Mouse (Mus musculus) bone marrow, adult 2 months (tissue): ENCODE data around the gene Sgms1. TPM values are rescaled to one million over a fixed set of nuclear protein-coding genes. Genes with fewer than 3 reads are reported as not detected.

Source experiments
- H3K27ac ChIP-seq: fragments of 200-500 bp; 2 replicates; pipeline ENCODE4 v1.5.1; 2012; ENCODE audit warnings: low read depth, mild to moderate bottlenecking, control low read depth, inconsistent platforms, low read length; ENCODE audit not compliant: control insufficient read depth, poor library complexity, insufficient read depth
- H3K4me1 ChIP-seq: fragments of 200-500 bp; 2 replicates; pipeline ENCODE4 v1.6.1; 2011; ENCODE audit warnings: low read length; ENCODE audit not compliant: control insufficient read depth, insufficient read depth
- H3K4me3 ChIP-seq: fragments of 200-500 bp; replicated peaks from 2 replicates; pipeline ENCODE3; 2011; ENCODE audit warnings: mild to moderate bottlenecking, low read depth, low read length, control low read depth; ENCODE audit not compliant: control insufficient read depth
- CTCF ChIP-seq: fragments of 200-500 bp; IDR thresholded peaks from 2 replicates; pipeline ENCODE4 v1.5.1; 2011; ENCODE audit warnings: low read length, control low read depth; ENCODE audit not compliant: control insufficient read depth, insufficient read depth
- POLR2A ChIP-seq: fragments of 200-500 bp; IDR thresholded peaks from 2 replicates; pipeline ENCODE4 v1.6.1; 2011; ENCODE audit warnings: low read depth, mild to moderate bottlenecking, control low read depth, low read length, borderline replicate concordance; ENCODE audit not compliant: control insufficient read depth
- WGBS: fragments of 180-500 bp; shearing (Covaris S2); methylation state at CpG from one replicate; pipeline ENCODE4 v1.1.7; 2018; 5-methylcytosine and 5-hydroxymethylcytosine counted together
- polyA plus RNA-seq: library from polyadenylated mRNA; stranded (reverse); fragments of >200 nt; gene quantifications from 2 replicates; pipeline ENCODE4 v1.2.4, GENCODE M21; 2011; ENCODE audit warnings: low replicate concordance; ENCODE audit not compliant: missing spikeins, insufficient read depth, insufficient read length

Gene Sgms1
- polyA plus RNA-seq, 1 experiment = 19.7 TPM

GRCm38 (mm10) chr19:32330231-32330630 lies 59.3 kb downstream of the Sgms1 start:
- Histone ChIP-seq H3K4me1 (peaks cover 3% of the 10 kb centered on the region), H3K27ac (no peak overlapping the region), H3K4me3 (no peak overlapping the region)
- 8% methylated on average over 3 of the region's 3 CpGs for WGBS
- TF ChIP-seq POLR2A (no peak), CTCF (no peak)

- Histone ChIP-seq H3K4me1 (peaks cover 4% of the 10 kb centered on the region), H3K27ac (no peak overlapping the region), H3K4me3 (no peak overlapping the region)
- WGBS = 82% methylated on average over 5 of the region's 5 CpGs
- TF ChIP-seq POLR2A (no peak), CTCF (no peak)
Observed at GRCm38 (mm10) chr19:32329511-32329910, 60.0 kb downstream of the Sgms1 start.

GRCm38 (mm10) chr19:32328089-32328828 lies 61.3 kb downstream of the Sgms1 start:
- Histone ChIP-seq H3K4me3 (no peak overlapping the region), H3K4me1 (peaks cover 4% of the 10 kb centered on the region), H3K27ac (no peak overlapping the region)
- WGBS = 24% methylated on average over 2 of the region's 2 CpGs
- no peak for TF ChIP-seq POLR2A
- TF ChIP-seq CTCF = no peak

GRCm38 (mm10) chr19:32326621-32327021 lies 62.9 kb downstream of the Sgms1 start:
- peaks cover 4% of the 10 kb centered on the region for H3K4me1 ChIP-seq
- 24% methylated on average over 4 of the region's 4 CpGs for WGBS
- no peak for TF ChIP-seq POLR2A
- no peak for TF ChIP-seq CTCF
- no peak overlapping the region for H3K4me3 ChIP-seq
- H3K27ac ChIP-seq = no peak overlapping the region

- TF ChIP-seq POLR2A (no peak), CTCF (no peak)
- no peak overlapping the region for H3K27ac ChIP-seq
- peaks cover 4% of the 10 kb centered on the region for H3K4me1 ChIP-seq
- no peak overlapping the region for H3K4me3 ChIP-seq
- 63% methylated on average over 3 of the region's 3 CpGs for WGBS
Observed at GRCm38 (mm10) chr19:32326156-32326555, 63.4 kb downstream of the Sgms1 start.

GRCm38 (mm10) chr19:32325100-32325768 lies 64.3 kb downstream of the Sgms1 start:
- TF ChIP-seq CTCF = no peak
- TF ChIP-seq POLR2A = no peak

GRCm38 (mm10) chr19:32324550-32324949 lies 65.0 kb downstream of the Sgms1 start:
- Histone ChIP-seq H3K4me3 (no peak overlapping the region), H3K27ac (no peak overlapping the region), H3K4me1 (peaks cover 3% of the 10 kb centered on the region)
- TF ChIP-seq POLR2A = no peak
- no peak for TF ChIP-seq CTCF
- WGBS = 85% methylated on average over 1 of the region's 1 CpGs

More at GRCm38 (mm10) chr19:32325100-32325768, 64.3 kb downstream of the Sgms1 start:
- H3K4me1 ChIP-seq = peaks cover 3% of the 10 kb centered on the region
- WGBS = 19% methylated on average over 10 of the region's 10 CpGs
- H3K27ac ChIP-seq = no peak overlapping the region
- H3K4me3 ChIP-seq = no peak overlapping the region

GRCm38 (mm10) chr19:32323070-32323469 lies 66.4 kb downstream of the Sgms1 start:
- no peak overlapping the region for H3K27ac ChIP-seq
- no peak overlapping the region for H3K4me3 ChIP-seq
- WGBS = 83% methylated on average over 11 of the region's 11 CpGs
- TF ChIP-seq POLR2A (no peak), CTCF (no peak)
- H3K4me1 ChIP-seq = peaks cover 3% of the 10 kb centered on the region
